Mouse (Mus musculus): ENCODE results near the gene 4931440F15Rik.
"Not testable (repeated sequence)": the region's sequence is repeated elsewhere in the genome, so short reads cannot be mapped to it uniquely, and the experiment has no call there.

4931440F15Rik gene

DNA sequence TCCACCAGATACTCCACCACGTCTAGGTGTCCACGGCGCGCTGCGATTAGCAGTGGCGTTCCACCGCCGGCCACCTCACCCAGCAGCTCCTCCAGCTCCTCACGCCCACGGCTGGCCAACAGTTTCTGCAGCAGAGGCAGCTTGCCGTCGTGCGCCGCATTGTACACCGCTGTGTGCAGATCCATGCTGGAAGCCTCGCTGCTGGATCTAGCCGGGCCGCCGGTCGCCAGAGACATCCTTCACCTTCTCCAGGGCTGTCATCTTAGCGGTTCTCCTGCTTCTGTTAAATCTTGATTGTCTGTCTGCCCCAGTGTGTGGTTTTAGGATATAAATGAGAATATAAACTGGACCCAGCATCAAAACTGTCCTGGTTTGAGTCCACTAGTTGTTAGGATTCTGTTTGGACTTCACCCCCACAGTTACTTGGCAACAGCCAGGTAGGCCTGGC, at the start of gene 4931440F15Rik:
Gene 4931440F15Rik, minus strand, starts transcription at position 398 of the 448 bp plus-strand sequence.
- DNase-seq (ENCODE audit: low spot score), result not testable (repeated sequence)

DNA sequence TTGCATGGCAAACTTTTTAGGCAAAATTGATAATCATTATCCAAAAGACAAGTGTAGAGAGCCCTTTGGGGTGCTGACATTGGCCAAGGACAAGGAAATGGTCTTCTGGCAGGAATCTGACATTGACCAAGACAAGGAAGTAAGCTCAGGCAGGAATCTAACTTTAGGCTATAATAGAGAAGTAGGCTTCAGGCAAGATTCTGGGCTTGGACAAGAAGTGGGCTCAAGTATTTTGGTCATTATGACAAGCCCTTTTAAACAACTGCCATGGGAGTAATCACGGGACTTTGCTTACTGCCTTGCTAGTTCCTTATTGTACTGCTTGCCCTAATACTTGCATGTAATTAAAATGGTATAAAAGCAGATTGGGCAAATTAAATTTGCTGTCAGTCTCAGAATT, 49.3 kb upstream of the 4931440F15Rik start:
- not testable (repeated sequence) for DNase-seq (ENCODE audit: low spot score)

DNA sequence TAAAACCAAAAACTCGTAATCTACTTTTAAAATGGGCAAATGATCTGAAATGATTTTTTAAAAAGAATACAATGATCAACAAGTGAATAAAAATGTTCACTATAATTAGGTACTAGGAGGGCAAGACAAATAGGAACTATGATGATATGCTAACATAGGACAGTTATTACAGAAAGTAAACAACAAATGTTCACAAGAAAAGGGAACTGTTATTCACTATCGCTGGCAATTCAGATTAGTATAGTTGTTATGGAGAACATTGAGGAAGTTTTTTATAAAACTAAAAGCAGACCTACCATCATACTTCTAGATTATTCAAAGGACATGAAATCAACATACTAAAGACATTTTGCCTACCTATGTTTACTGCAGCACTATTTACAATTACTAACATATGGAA, 44.7 kb upstream of the 4931440F15Rik start:
- DNase-seq (ENCODE audit: low spot score), result no peak

DNA sequence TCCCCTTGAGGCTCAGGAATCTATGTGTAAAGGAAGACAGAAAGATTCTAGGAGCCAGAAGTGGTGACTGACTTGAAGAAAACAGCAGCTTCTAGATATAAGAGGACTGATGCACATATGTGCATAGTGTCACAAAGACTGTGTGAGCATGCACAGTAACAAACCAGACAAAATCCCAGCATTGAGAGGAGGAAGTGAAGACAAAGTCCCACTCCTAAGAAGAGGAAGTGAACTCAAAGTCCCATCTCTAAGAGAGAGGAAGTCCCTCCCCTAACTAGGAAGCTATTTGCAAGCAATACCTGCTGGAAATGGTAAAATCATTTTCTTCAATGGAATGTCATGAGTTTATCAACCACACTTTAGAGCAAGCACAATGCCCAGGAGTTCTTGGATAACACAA, 38.8 kb upstream of the 4931440F15Rik start:
- no peak for DNase-seq (ENCODE audit: low spot score)

DNA sequence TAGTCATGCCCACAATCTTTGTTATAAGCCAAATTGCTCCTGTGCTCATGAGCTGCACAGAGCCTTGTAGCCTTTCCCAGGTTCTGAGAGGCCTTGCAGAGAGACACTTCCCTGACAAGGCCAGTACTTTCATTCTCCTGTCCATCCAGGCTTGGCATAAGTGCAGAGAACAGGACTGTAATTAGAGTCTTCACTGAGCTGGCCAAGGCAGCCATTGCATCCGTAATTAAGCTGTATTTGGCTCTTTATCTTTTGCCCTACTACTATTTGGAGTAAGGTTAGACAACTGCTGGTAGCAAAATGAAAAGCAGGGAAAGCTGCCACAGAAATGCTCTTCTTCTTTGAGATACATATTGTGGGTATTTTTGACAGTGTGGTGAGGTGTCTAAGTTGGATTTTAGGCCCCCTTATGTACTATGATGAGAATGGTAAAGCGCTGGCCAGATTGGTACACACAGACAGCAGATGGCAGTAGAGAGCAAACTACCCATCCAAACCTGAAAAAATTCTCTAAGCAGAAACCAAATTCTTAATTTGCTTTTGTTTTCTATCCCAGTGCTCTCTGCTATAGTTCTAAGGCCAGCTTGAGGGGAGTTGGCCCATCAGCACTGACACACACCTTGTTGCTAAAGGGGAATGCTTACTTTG, 36.4 kb upstream of the 4931440F15Rik start:
- DNase-seq (ENCODE audit: low spot score), result no peak

GRCm38 (mm10) chr11:29861040-29861439, 35.6 kb upstream of the 4931440F15Rik start:
- no peak for DNase-seq (ENCODE audit: low spot score)

DNA sequence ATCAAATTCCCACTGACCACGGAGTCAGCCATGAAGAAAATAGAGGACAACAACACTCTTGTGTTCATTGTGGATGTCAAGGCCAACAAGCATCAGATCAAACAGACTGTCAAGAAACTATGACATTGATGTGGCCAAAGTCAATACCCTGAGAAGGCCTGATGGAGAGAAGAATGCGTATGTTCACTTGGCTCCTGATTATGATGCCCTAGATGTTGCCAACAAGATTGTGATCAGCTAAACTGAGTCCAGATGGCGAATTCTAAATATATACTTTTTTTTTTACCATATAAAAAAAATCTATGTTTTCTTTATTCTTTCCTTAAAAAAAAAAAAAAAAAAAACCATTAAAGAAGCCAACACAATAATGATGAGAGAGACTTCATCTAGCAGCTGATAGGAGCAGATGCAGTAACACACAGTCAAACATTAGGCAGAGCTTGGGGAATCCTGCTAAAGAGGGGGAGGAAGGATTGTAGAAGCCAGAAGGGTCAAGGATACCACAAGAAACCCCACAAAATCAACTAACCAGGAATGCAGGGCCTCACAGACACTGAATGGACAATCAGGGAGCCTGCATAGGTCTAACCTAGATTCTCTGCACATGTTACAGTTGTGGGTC, 15.2 kb upstream of the 4931440F15Rik start:
- no peak for DNase-seq (ENCODE audit: low spot score)

GRCm38 (mm10) chr11:29839781-29840180, 14.3 kb upstream of the 4931440F15Rik start:
- no peak for DNase-seq (ENCODE audit: low spot score)

DNA sequence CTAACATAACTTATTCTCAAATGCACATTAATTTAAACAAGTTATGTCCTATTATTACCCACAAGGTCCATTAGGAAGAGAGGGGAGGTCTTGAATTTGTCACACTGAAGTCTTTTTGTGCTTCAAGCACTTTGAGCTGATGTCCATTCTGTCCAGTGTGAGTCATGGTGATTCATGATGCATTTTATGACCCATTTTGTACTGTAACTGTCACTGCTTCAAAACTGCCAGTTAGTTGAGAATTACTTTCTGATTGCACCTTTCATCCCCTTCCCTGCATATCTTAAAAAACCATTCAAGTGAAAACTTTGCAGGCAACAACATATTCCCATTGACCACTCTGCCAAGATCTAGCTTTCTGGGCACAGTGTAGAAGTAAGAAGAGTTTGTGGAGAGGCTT, 11.6 kb upstream of the 4931440F15Rik start:
- no peak for DNase-seq (ENCODE audit: low spot score)

- no peak for DNase-seq (ENCODE audit: low spot score)
Observed at GRCm38 (mm10) chr11:29827729-29828128, 2.3 kb upstream of the 4931440F15Rik start.

DNA sequence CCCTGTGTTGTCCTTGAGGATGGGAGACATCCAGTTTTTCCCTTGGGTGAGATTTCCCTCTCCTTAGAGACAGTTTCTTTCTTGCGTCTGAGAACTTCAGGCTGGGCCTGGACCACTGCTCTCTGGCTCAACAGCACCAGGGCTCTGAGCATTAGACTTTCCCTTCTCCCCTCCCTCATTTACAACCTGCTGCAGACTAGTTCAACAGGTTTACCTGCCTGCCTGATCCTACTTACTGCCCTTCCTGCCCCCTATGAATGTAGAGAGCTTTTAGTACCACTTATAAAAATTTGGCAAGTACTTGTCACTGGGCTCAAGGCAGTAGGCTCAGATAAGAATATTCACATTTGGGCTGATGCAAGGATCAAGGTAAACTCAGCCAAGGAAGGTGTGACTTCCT, 533 bp upstream of the 4931440F15Rik start:
- no peak for DNase-seq (ENCODE audit: low spot score)

- DNase-seq (ENCODE audit: low spot score), result not testable (repeated sequence)
Observed at GRCm38 (mm10) chr11:29824474-29825270, 796 bp downstream of the 4931440F15Rik start.

DNA sequence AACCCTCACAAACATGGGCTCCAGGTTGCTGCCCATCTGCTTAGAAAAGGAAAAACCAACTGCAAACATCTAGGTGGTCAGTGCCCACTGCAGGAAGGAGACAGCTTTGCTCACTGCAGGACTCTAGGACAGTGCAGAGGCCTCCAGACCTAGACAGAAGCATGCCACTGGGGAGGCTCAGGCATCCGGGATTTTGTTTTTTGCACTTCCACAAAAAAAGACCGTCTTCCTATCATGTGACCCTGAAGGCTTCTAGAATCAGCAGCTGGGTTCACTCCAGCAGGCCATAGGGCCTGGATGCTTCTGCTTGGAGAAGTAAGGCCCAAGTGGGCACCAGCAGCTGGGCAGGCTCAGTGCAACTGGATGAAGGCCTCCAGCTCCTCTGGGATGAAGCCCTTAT, 2.3 kb downstream of the 4931440F15Rik start:
- DNase-seq (ENCODE audit: low spot score), result no peak

DNA sequence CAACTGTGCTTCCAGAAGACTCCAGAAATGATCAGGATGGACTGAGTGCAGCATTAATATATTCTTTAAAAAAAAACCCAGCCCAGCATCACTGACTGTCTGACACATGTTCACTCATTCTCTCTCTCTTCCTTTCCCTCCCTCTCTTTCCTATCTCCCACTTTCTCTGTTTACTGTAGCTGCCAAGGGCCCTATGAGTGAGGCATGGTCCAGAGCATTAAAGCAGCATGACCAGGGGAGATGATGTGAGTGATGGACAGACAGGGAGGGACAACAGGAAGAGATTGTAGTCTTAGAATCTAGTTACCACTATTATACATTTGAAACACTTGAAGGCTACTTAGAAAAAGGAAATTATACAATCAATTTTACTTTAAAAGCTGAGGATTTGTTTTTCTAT, 9.8 kb downstream of the 4931440F15Rik start:
- no peak for DNase-seq (ENCODE audit: low spot score)

- peak; percentile 54 for DNase-seq (ENCODE audit: low spot score)
Observed at GRCm38 (mm10) chr11:29815261-29815660, 10.2 kb downstream of the 4931440F15Rik start.

DNA sequence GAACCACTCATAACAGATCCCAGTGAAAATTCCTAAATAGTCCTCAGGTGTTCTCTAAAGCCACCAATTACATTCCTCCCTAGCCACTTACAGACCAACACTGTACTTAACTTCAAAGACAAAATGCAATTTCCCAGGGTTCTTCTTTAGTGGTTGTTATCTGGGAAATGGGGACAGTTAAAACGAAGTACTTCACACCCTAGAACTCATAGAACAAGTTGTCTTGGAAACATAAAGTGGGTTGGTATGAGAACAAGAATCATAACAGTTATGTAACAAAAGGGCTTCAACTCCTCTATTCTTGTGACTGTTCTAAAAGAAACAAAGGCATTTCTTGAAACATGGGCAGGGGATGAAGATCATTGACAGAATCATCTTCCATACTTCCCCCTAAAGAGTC, 12.2 kb downstream of the 4931440F15Rik start:
- DNase-seq (ENCODE audit: low spot score), result no peak

DNA sequence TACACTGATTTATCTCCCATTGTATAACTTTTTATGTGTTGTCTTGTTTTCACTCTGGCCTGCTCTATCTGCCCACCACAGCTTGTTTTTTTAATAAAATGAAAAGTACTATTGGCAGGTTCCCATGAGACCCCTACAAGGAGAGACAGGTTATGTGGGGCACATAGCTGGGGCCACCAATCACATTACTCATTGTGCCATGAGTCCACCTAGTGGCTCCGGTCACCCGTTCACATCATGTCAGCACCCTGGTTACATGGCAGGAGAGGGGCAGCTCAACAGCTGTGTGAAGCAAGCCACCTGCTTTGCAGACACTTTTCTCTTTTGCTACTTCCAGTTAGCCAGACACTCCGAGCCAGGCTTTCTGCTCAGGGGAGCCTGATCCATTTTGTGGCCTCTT, 13.0 kb downstream of the 4931440F15Rik start:
- DNase-seq (ENCODE audit: low spot score), result no peak

- DNase-seq (ENCODE audit: low spot score), result no peak
Observed at GRCm38 (mm10) chr11:29810324-29810723, 15.1 kb downstream of the 4931440F15Rik start.

GRCm38 (mm10) chr11:29808981-29809589, 16.4 kb downstream of the 4931440F15Rik start:
- no peak for DNase-seq (ENCODE audit: low spot score)

GRCm38 (mm10) chr11:29808173-29808980, 17.1 kb downstream of the 4931440F15Rik start:
- DNase-seq (ENCODE audit: low spot score), result no peak

DNA sequence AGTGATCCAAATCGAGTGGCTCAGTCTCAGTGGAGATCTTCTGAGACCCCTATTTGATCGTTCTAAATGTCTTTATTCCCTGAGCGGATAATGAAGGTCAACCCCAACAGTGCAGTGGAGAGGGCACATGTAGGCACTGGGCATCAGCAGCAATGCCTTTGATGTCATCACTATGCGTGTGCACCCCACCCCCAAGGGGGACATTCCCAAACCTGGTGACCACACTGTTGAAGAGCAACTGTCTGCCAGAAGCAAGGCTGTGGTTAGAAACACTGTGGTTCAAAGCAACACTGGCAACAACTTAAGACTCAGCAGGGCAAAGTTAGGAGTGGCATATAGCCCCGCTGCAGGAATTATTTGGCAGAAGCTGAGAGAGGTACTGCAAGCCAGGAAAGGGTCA, 18.1 kb downstream of the 4931440F15Rik start:
- DNase-seq (ENCODE audit: low spot score), result no peak
